Mouse (Mus musculus) monocyte, adult 5-6 weeks (primary cell): Measurements from ENCODE around the gene Vmn2r96. TPM values are rescaled to one million over a fixed set of nuclear protein-coding genes. Genes with fewer than 3 reads are reported as not detected.
"Not testable (repeated sequence)": the region's sequence is repeated elsewhere in the genome, so short reads cannot be mapped to it uniquely, and the experiment has no call there.

ENCODE experiments used
- ATAC-seq: fragments of 153-309, 156-312 bp; replicated peaks from 2 replicates; pipeline ENCODE4 v1.8.0; 2017; ENCODE audit warnings: mild to moderate bottlenecking; ENCODE audit not compliant: low TSS enrichment, insufficient number of reproducible peaks, severe bottlenecking, poor library complexity, low FRiP score
- total RNA-seq: library from RNA; stranded (forward); fragments of 200-1000, 200-491, 200-594 nt; gene quantifications from 3 replicates; pipeline ENCODE4 v1.2.3, GENCODE M21; 2017

The Vmn2r96 gene
- 0.58 TPM in 1 of 3 replicates, not detected in the others for total RNA-seq

GRCm38 (mm10) chr17:18572851-18573250 is at the start of gene Vmn2r96:
TSS of gene Vmn2r96 (plus strand) at chr17:18573151.
- not testable (repeated sequence) for ATAC-seq

- no peak for ATAC-seq
These were observed 49.6 kb upstream of the Vmn2r96 start for GRCm38 (mm10) chr17:18523371-18523770.

- ATAC-seq = no peak
These were observed 49.0 kb upstream of the Vmn2r96 start for GRCm38 (mm10) chr17:18523991-18524390.

GRCm38 (mm10) chr17:18558212-18559158 is 14.5 kb upstream of the Vmn2r96 start:
- peak; percentile 90 for ATAC-seq

GRCm38 (mm10) chr17:18566186-18566585 is 6.8 kb upstream of the Vmn2r96 start:
- ATAC-seq = not testable (repeated sequence)

GRCm38 (mm10) chr17:18615151-18615550 is 42.2 kb downstream of the Vmn2r96 start:
- ATAC-seq = not testable (repeated sequence)

GRCm38 (mm10) chr17:18626532-18626931 is 53.6 kb downstream of the Vmn2r96 start:
- ATAC-seq = no peak

Other genes with a start within 250 kb of the Vmn2r96 start
- not detected in 3 replicates for gene Vmn2r95, start 149.1 kb upstream of the Vmn2r96 start, total RNA-seq